Mouse (Mus musculus) gonadal fat pad, adult 2 months (tissue): ENCODE results near the gene Galt. TPM values are rescaled to one million over a fixed set of nuclear protein-coding genes. Genes with fewer than 3 reads are reported as not detected.

Experiments
- DNase-seq: peaks from one replicate; pipeline ENCODE4 v3.0.0-alpha.2; 2012; ENCODE audit warnings: low read depth
- polyA plus RNA-seq: library from polyadenylated mRNA; depleted of rRNA; stranded (reverse); fragments of >200 nt; gene quantifications from 2 replicates; pipeline ENCODE4 v1.2.3, GENCODE M21; 2012; rRNA removed

Gene Galt
- 55.6 and 64.3 TPM in 2 replicates for polyA plus RNA-seq

- DNase-seq, result no peak
These were observed at the start of gene Galt for GRCm38 (mm10) chr4:41754797-41755337. Gene Galt (plus strand): TSS chr4:41755228.

- DNase-seq, result no peak
These were observed 48.9 kb upstream of the Galt start for GRCm38 (mm10) chr4:41705922-41706754.

GRCm38 (mm10) chr4:41707011-41707535 is 48.0 kb upstream of the Galt start:
- DNase-seq, result no peak

GRCm38 (mm10) chr4:41708192-41708745 is 46.8 kb upstream of the Galt start:
- no peak for DNase-seq

- DNase-seq, result no peak
These were observed 44.8 kb upstream of the Galt start for GRCm38 (mm10) chr4:41710229-41710628.

- no peak for DNase-seq
These were observed 43.2 kb upstream of the Galt start for GRCm38 (mm10) chr4:41711705-41712375.

GRCm38 (mm10) chr4:41712421-41713196 is 42.4 kb upstream of the Galt start:
- no peak for DNase-seq

GRCm38 (mm10) chr4:41713197-41714067 is 41.6 kb upstream of the Galt start, which contains the start of gene Rpp25l:
Gene Rpp25l (minus strand): TSS chr4:41713534.
- DNase-seq, result no peak

GRCm38 (mm10) chr4:41714276-41714675 is 40.8 kb upstream of the Galt start:
- DNase-seq, result no peak

- no peak for DNase-seq
These were observed 39.9 kb upstream of the Galt start for GRCm38 (mm10) chr4:41715082-41715481.

GRCm38 (mm10) chr4:41715596-41715995 is 39.4 kb upstream of the Galt start:
- DNase-seq, result no peak

GRCm38 (mm10) chr4:41716834-41717233 is 38.2 kb upstream of the Galt start:
- DNase-seq, result no peak

GRCm38 (mm10) chr4:41722918-41723351 is 32.1 kb upstream of the Galt start, which contains the start of gene Dctn3:
Gene Dctn3 (minus strand): TSS chr4:41723170.
- no peak for DNase-seq

- no peak for DNase-seq
These were observed 28.0 kb upstream of the Galt start for GRCm38 (mm10) chr4:41726826-41727621.

- DNase-seq, result no peak
These were observed 23.8 kb upstream of the Galt start, which contains the start of gene Arid3c for GRCm38 (mm10) chr4:41731052-41731765. Gene Arid3c (minus strand): TSS chr4:41731142.

- no peak for DNase-seq
These were observed 17.3 kb upstream of the Galt start for GRCm38 (mm10) chr4:41737602-41738255.

- DNase-seq, result no peak
These were observed 16.8 kb upstream of the Galt start for GRCm38 (mm10) chr4:41738256-41738603.

- DNase-seq, result no peak
These were observed 15.8 kb upstream of the Galt start for GRCm38 (mm10) chr4:41739260-41739659.
